Mouse (Mus musculus): Measurements from ENCODE around the gene Mapre3. TPM values are rescaled to one million over a fixed set of nuclear protein-coding genes. Genes with fewer than 3 reads are reported as not detected.

The Mapre3 gene
- polyA plus RNA-seq, 1 experiment = 51.9 TPM

DNA sequence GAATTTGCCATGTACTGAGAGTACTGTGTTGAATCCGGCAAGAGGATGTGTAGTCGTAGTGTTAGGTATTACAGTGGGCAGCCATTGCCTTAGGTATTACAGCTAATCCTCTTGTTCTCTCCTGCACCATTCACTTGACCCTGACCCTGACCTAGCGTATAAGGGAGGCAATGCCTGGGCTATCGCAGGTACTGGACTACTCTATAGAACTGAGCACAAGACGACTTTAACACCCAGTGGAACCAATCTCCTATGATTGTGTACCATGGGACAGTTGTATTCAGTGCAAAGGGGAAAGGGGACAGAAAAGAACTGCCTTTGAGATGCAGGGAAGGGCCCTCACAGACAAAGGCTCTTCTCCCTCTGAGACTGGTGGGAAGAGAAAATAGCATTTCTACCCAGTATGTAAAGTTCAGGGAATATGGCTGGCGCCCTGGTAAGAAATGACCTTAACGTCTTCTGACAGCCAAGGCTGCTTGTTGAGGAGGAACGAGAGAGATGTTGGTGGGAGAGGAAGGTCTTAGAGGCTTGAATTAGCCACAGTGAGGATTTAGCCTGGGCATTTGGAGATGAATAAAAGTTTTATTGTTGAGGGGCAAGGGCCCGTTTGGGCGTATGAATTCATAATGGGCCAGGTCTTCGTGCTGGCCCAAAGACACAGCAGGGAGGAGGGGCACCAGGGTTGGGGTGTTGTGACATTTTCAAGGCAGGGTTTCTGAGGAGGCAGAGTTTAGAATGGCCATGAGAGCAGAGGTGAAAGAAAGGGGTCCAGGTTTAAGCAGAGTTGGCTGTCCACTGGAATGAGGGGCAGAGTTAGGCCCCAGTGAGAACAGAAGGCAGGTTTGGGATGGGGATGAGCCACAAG lies 9.9 kb downstream of the Mapre3 start:
- no peak for DNase-seq (ENCODE audit: low spot score)

DNA sequence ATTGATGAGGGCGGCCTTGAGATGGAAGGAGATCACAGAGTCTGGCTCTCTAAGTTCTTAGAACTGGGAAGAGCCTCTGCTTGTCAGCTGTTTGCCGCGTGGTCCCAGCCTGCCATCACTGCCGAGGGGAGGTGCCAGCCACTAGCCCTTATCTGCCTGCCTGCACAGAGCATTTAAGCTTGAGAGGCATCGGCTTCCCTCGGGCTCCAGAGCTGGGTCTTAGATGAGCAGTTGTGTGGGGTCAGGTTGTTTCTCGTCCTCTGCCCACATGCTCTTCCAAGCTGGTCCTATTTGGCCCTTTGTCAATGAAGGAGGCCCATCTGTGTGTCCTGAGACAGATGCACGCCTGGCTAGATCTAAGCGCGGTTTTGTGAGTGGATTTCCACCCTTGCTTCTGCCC lies 10.7 kb downstream of the Mapre3 start:
- DNase-seq (ENCODE audit: low spot score) = no peak

DNA sequence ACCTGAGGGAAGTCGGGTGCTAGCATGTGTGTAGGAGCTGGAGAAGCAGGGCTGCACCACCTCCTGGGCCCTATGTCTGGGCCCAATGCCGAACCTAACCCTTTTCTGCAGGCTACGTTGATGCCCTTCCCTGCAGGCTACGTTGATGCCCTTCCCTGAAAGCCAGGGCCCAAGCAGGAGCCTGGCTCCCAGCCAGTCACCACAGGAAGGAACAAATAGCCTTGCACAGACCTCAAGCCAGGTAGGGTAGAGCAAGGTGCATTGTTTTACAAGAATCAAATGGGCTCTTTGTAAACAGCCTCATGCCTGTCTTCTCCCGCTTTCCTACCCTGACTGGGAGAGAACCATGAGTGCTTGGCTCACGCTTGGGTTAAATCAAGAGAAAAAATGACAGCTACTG lies 11.4 kb downstream of the Mapre3 start:
- no peak for DNase-seq (ENCODE audit: low spot score)

DNA sequence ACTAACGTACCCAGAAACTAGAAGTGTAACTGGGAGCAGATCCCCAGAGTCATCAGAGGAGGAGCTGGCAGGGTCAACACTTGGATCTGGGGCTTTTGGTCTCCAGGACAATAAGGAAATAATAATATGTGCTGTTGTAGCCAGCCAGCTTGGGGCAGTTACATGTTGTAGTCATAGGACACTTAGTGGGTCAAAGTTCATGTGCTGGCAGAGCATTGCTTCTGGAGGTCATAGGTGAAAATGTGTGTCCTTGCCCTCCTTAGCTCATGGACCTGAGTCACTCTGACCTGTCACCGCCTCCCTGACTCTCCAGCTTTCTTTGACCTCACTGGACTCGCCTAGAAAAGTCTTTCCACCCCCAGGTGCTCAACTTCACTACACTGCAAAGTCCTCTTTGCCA lies 19.0 kb downstream of the Mapre3 start:
- no peak for DNase-seq (ENCODE audit: low spot score)

GRCm38 (mm10) chr5:30839731-30840130 lies 25.3 kb downstream of the Mapre3 start:
- DNase-seq (ENCODE audit: low spot score) = no peak

DNA sequence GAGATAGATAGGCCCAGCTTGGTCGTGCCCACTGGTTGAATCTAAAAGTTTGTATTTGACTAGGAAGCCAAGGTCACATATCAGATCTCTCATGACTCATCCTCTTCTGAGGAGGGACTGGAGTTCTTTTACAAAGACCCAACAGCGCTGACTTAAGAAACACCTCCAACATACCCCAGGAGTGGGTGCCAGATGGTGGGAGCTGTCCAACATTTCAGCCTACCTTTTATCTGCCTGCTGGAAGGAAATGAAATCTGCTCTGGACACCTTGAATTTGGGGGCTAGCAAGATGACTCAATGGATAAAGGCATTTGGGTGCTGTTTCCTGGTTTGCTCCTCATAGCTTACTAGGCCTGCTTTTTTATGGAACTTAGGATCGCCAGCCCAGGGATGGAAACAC lies 27.5 kb downstream of the Mapre3 start:
- no peak for DNase-seq (ENCODE audit: low spot score)

- no peak for DNase-seq (ENCODE audit: low spot score)
These were observed 35.6 kb downstream of the Mapre3 start for GRCm38 (mm10) chr5:30849891-30850555.

DNA sequence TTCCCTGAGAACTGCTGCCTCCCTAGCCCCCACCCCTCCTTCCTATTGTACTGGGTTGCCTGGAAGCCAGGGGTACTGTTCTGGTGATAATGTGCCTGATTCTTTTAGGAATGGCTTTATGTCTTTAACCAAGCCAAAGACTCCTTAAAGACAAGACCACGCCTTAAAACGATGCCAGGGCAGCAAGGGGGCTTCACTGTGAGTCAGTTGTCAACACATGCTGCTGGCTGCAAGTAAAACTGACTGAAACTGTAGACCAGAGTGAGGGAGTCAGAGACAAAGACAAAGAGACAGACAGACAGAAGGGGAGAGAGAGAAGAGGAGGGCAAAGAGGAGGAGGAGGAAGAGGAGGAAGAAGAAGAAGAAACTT lies 36.1 kb downstream of the Mapre3 start:
- DNase-seq (ENCODE audit: low spot score) = no peak

DNA sequence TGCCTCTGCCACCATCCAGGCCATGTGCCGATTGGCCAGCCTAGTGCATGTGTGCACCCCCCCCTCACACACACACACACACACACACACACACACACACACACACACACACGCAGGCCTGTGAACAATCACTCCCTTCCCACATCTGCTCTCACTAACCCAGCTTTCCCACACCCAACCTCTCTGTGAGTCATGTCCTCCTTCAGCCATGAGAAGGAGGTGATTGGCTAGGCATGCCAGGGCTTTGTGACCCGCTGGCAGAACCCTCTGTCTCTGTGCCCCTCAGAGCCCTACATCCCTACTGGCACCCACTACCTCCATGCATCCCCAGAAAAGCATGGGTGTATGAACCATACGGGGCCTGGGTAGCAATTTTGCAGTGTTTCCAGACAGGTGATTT lies 39.1 kb downstream of the Mapre3 start:
- DNase-seq (ENCODE audit: low spot score) = no peak

GRCm38 (mm10) chr5:30855674-30856073 lies 41.2 kb downstream of the Mapre3 start:
- DNase-seq (ENCODE audit: low spot score) = no peak

DNA sequence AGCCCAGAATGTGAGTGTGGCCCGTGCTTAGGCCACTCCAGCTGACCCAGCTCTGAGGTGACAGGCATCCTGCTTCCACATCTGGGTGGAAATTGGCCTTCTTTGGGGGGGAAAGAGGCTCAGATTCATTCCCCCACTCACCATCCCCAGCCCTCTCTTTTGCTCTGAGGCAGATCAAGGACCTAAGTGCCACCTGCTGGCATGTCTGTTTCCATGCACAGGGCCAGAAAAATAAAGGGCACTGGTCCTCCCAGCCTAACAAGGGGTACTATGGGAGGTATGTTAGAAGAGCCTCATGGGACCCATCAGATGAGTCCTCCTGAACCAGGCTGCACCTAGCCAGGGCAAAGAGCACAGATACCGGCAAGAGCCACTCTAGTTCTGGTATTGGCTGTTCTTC lies 41.7 kb downstream of the Mapre3 start:
- no peak for DNase-seq (ENCODE audit: low spot score)

GRCm38 (mm10) chr5:30863852-30864251 lies 49.4 kb downstream of the Mapre3 start:
- peak; percentile 39 for DNase-seq (ENCODE audit: low spot score)

- no peak for DNase-seq (ENCODE audit: low spot score)
These were observed 49.9 kb downstream of the Mapre3 start for GRCm38 (mm10) chr5:30864322-30864721.

- DNase-seq (ENCODE audit: low spot score) = no peak
These were observed 52.4 kb downstream of the Mapre3 start for GRCm38 (mm10) chr5:30866871-30867270.

DNA sequence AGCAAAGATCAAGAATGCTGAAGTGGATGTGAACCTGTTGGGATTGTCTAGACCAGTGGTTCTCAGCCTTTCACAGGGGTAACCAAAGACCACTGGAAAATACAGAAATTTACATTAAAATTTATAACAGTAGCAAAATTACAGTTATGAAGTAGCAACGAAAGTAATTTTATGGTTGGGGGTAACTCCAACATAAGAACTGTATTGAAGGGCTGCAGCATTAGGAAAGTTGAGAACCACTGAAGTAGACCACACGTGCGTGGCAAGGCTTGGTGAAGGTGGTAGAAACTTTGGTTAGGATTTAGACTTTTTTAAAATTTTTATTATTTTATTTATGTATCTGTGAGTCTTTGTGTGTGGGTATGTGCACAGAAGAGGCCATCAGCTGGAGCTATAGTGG lies 53.3 kb downstream of the Mapre3 start, which contains the start of gene Tmem214:
Gene Tmem214, plus strand, starts transcription at position 301 of the 400 bp plus-strand sequence.
- DNase-seq (ENCODE audit: low spot score) = no peak

DNA sequence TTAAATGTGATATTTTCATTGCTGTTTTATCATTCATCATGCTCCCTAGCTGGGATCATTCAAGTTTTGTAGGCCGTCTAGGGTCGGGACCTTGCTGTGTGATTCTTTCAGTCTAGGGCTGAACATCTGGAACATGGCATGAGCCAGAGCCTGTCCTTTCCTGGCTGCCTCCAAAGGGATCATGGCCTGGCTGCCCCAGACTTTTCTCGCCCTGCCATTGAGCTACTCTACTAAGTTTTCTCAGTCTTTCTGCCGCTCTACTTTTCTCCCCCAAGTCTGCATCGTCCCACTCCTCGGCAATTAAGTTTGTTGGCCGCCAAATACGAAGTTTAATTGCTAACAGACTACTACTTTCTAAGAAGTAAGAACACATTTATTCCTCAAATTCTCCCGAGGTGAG lies 54.5 kb downstream of the Mapre3 start:
- no peak for DNase-seq (ENCODE audit: low spot score)

- peak; percentile 91 for DNase-seq (ENCODE audit: low spot score)
These were observed 55.1 kb downstream of the Mapre3 start for GRCm38 (mm10) chr5:30869405-30870130.

- no peak for DNase-seq (ENCODE audit: low spot score)
These were observed 55.6 kb downstream of the Mapre3 start for GRCm38 (mm10) chr5:30870131-30870406.

DNA sequence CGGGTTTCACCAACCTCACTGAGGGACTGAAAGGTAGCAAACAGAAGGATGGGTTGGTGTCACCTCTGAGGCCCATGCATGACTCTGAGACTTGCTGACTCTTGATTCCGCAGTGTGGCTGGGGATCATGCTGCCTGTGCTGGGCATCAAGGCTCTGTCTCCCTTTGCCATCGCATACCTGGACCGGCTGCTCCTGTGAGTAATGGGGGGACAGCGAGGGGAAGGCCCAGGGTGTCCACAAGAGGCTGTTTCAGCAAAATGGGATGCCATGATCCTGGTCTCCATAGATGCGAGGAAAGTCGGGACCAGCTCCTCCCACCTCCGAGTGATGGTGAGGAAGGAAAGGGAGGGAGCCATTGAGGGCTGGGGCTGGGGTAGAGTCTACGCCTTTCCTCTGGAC lies 58.1 kb downstream of the Mapre3 start:
- DNase-seq (ENCODE audit: low spot score) = no peak

- no peak for DNase-seq (ENCODE audit: low spot score)
These were observed 59.9 kb downstream of the Mapre3 start for GRCm38 (mm10) chr5:30874365-30874764.

DNA sequence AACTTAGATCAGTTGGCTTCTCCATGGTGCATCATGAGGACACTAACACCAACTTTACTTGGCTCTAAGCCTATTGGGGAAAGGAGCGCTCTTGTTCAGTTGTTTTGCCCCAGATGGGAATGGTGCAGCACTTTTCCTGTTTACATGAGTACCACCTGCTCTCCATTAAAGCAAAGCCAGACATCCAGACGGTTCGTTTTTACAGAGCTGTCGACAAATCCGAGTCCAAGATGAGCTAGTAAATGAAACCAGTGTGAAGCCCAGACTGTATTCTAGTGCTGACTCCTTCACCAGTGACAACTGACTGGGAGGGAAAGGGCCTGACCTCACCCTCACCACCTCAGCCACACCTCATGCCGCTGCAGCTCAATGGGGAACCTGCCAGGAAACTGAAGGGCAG lies 64.2 kb downstream of the Mapre3 start:
- DNase-seq (ENCODE audit: low spot score) = no peak

- DNase-seq (ENCODE audit: low spot score) = no peak
These were observed 65.0 kb downstream of the Mapre3 start for GRCm38 (mm10) chr5:30879347-30879943.
